Mouse (Mus musculus): Measurements from ENCODE around the gene Pcbp3. TPM values are rescaled to one million over a fixed set of nuclear protein-coding genes. Genes with fewer than 3 reads are reported as not detected.

The Pcbp3 gene
- total and polyA plus RNA-seq, 2 experiments from 2014 or later = 57.0 to 92.9 TPM

- no peaks in the 10 kb centered on the region for H3K36me3 ChIP-seq (ENCODE audit: insufficient read depth, low read length)
- 66% methylated on average over 5 of the region's 5 CpGs for WGBS
- no peak overlapping the region for H3K4me3 ChIP-seq (ENCODE audit: low read length)
- no peaks in the 10 kb centered on the region for H3K9me3 ChIP-seq (ENCODE audit: low read length)
- H3K27ac ChIP-seq = no peak overlapping the region
- no peak for ATAC-seq
- peaks cover 6% of the 10 kb centered on the region; the same call in 1 of the 2 replicates for H3K4me1 ChIP-seq (ENCODE audit: insufficient read depth, low read length)
- H3K27me3 ChIP-seq (ENCODE audit: insufficient read depth, low read length) = no peaks in the 10 kb centered on the region
- TF ChIP-seq CTCF (IDR thresholded peaks at IDR 0.05; ENCODE audit: low read depth) = no peak
- H3K9ac ChIP-seq (replicated peaks; ENCODE audit: low read length) = no peak overlapping the region
- no peak overlapping the region for H3K4me2 ChIP-seq (ENCODE audit: low read depth, low read length)
- DNase-seq (ENCODE audit: low spot score) = no peak
Observed at GRCm38 (mm10) chr10:76934805-76935204, 26.9 kb downstream of the Pcbp3 start.

GRCm38 (mm10) chr10:76931794-76932193, 29.9 kb downstream of the Pcbp3 start:
- no peak overlapping the region for H3K4me2 ChIP-seq (ENCODE audit: low read depth, low read length)
- no peaks in the 10 kb centered on the region for H3K27me3 ChIP-seq (ENCODE audit: insufficient read depth, low read length)
- peak; percentile 6 for DNase-seq (ENCODE audit: low spot score)
- no peak for TF ChIP-seq CTCF (IDR thresholded peaks at IDR 0.05; ENCODE audit: low read depth)
- no peaks in the 10 kb centered on the region for H3K36me3 ChIP-seq (ENCODE audit: insufficient read depth, low read length)
- no peaks in the 10 kb centered on the region for H3K9me3 ChIP-seq (ENCODE audit: low read length)
- no peak overlapping the region; the same call in 1 of the 2 replicates for H3K27ac ChIP-seq
- ATAC-seq = no peak
- no peak overlapping the region for H3K9ac ChIP-seq (replicated peaks; ENCODE audit: low read length)
- 55% methylated on average over 1 of the region's 1 CpGs for WGBS
- H3K4me3 ChIP-seq (ENCODE audit: low read length) = no peak overlapping the region
- peaks cover 6% of the 10 kb centered on the region; the same call in 1 of the 2 replicates for H3K4me1 ChIP-seq (ENCODE audit: insufficient read depth, low read length)

GRCm38 (mm10) chr10:76931122-76931521, 30.6 kb downstream of the Pcbp3 start:
- 55% methylated on average over 6 of the region's 6 CpGs for WGBS
- Histone ChIP-seq H3K27me3 (ENCODE audit: insufficient read depth, low read length) (no peaks in the 10 kb centered on the region), H3K36me3 (ENCODE audit: insufficient read depth, low read length) (no peaks in the 10 kb centered on the region), H3K4me2 (ENCODE audit: low read depth, low read length) (no peak overlapping the region), H3K4me1 (ENCODE audit: insufficient read depth, low read length) (peaks cover 6% of the 10 kb centered on the region; the same call in 1 of the 2 replicates), H3K9me3 (ENCODE audit: low read length) (no peaks in the 10 kb centered on the region), H3K27ac (no peak overlapping the region), H3K9ac (replicated peaks; ENCODE audit: low read length) (no peak overlapping the region), H3K4me3 (ENCODE audit: low read length) (no peak overlapping the region)
- DNase-seq (ENCODE audit: low spot score) = peak; percentile 55
- TF ChIP-seq CTCF (IDR thresholded peaks at IDR 0.05; ENCODE audit: low read depth) = no peak
- 0 out of 2 replicates have a peak, but pooled peaks have one; percentile 32 for ATAC-seq

DNA sequence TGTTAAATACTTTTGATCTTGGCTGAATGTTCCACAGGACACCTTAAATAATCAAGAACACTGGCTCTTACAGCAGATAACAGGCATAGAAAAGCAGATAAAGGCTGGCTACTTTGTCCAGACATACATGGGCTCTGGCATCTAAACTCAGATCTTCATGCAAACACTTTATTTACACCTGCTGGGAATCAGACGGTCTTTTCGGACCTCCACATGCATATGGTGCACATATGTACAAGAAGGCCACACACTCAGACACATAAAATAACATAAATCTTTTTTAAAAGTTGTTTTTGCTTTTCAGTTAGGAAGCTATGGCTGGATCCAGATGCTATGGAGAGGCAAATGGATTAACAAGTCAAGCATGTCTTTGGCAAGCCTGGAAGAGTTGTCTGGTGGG, 37.2 kb downstream of the Pcbp3 start:
- H3K27ac ChIP-seq = no peak overlapping the region
- no peaks in the 10 kb centered on the region for H3K4me1 ChIP-seq (ENCODE audit: insufficient read depth, low read length)
- no peaks in the 10 kb centered on the region for H3K36me3 ChIP-seq (ENCODE audit: insufficient read depth, low read length)
- ATAC-seq (no peak), DNase-seq (ENCODE audit: low spot score) (no peak)
- no peaks in the 10 kb centered on the region for H3K27me3 ChIP-seq (ENCODE audit: insufficient read depth, low read length)
- no peak for TF ChIP-seq CTCF (IDR thresholded peaks at IDR 0.05; ENCODE audit: low read depth)
- no peak overlapping the region for H3K4me3 ChIP-seq (ENCODE audit: low read length)
- H3K9me3 ChIP-seq (ENCODE audit: low read length) = no peaks in the 10 kb centered on the region
- no peak overlapping the region for H3K4me2 ChIP-seq (ENCODE audit: low read depth, low read length)
- 84% methylated on average over 2 of the region's 2 CpGs for WGBS
- H3K9ac ChIP-seq (replicated peaks; ENCODE audit: low read length) = no peak overlapping the region

DNA sequence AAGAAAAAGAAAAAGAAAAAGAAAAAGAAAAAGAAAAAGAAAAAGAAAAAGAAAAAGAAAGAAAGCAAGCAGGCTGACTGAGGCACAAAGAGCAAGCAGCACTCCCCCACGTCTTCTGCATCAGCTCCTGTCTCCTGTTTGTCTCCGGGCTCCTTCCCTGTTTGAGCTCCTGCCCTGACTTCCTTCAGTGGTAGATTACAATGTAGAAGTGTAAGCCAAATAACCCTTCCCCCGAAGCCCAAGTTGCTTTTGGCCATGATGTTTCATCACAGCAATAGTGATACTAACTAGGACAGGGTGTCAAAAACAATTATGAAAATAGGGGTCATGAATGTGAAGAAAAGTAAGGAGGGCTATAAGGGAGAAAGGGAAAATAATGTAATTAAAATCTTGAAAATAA, 43.6 kb downstream of the Pcbp3 start:
- no peak overlapping the region for H3K27ac ChIP-seq
- H3K9ac ChIP-seq (replicated peaks; ENCODE audit: low read length) = no peak overlapping the region
- no peak overlapping the region for H3K4me3 ChIP-seq (ENCODE audit: low read length)
- no peaks in the 10 kb centered on the region for H3K4me1 ChIP-seq (ENCODE audit: insufficient read depth, low read length)
- 81% methylated on average over 3 of the region's 3 CpGs for WGBS
- DNase-seq (ENCODE audit: low spot score) (no peak), ATAC-seq (no peak)
- no peak overlapping the region for H3K4me2 ChIP-seq (ENCODE audit: low read depth, low read length)
- TF ChIP-seq CTCF (IDR thresholded peaks at IDR 0.05; ENCODE audit: low read depth) = no peak
- no peaks in the 10 kb centered on the region for H3K27me3 ChIP-seq (ENCODE audit: insufficient read depth, low read length)
- no peaks in the 10 kb centered on the region for H3K9me3 ChIP-seq (ENCODE audit: low read length)
- no peaks in the 10 kb centered on the region for H3K36me3 ChIP-seq (ENCODE audit: insufficient read depth, low read length)

GRCm38 (mm10) chr10:76906434-76906833, 55.3 kb downstream of the Pcbp3 start:
- 0 out of 2 replicates have a peak, but pooled peaks cover 4% of the 10 kb centered on the region for H3K4me1 ChIP-seq (ENCODE audit: insufficient read depth, low read length)
- no peak overlapping the region for H3K4me3 ChIP-seq (ENCODE audit: low read length)
- no peak overlapping the region for H3K9ac ChIP-seq (replicated peaks; ENCODE audit: low read length)
- H3K36me3 ChIP-seq (ENCODE audit: insufficient read depth, low read length) = no peaks in the 10 kb centered on the region
- H3K4me2 ChIP-seq (ENCODE audit: low read depth, low read length) = no peak overlapping the region
- no peaks in the 10 kb centered on the region for H3K27me3 ChIP-seq (ENCODE audit: insufficient read depth, low read length)
- DNase-seq (ENCODE audit: low spot score) = no peak
- H3K9me3 ChIP-seq (ENCODE audit: low read length) = no peaks in the 10 kb centered on the region
- no peak for ATAC-seq
- TF ChIP-seq CTCF (IDR thresholded peaks at IDR 0.05; ENCODE audit: low read depth) = no peak
- H3K27ac ChIP-seq = no peak overlapping the region
- WGBS = 78% methylated on average over 10 of the region's 10 CpGs

DNA sequence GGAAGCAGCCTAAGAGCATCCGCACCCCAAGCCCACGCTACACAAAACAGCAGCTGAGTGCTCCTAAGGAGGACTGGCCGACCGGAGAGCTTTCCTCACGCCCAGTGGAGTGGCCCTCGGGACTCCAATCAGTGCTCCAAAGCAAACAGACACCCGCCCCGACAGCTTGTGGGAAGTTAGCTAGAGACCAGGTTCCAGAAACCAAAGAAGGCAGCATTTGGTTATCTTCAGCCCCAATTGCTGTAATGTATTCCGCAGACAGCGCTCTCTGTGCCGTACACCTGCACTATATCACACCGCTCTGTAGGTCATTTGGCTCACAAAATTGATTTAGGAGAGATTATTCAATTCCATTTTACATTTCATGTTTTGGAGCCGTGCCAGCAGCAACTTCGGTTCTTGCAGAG, 55.7 kb downstream of the Pcbp3 start:
- Histone ChIP-seq H3K4me2 (ENCODE audit: low read depth, low read length) (no peak overlapping the region), H3K4me3 (ENCODE audit: low read length) (no peak overlapping the region), H3K9ac (replicated peaks; ENCODE audit: low read length) (no peak overlapping the region), H3K27ac (no peak overlapping the region), H3K36me3 (ENCODE audit: insufficient read depth, low read length) (no peaks in the 10 kb centered on the region), H3K4me1 (ENCODE audit: insufficient read depth, low read length) (0 out of 2 replicates have a peak, but pooled peaks cover 4% of the 10 kb centered on the region), H3K27me3 (ENCODE audit: insufficient read depth, low read length) (no peaks in the 10 kb centered on the region), H3K9me3 (ENCODE audit: low read length) (no peaks in the 10 kb centered on the region)
- DNase-seq (ENCODE audit: low spot score) (peak; percentile 5), ATAC-seq (no peak)
- WGBS = 80% methylated on average over 14 of the region's 14 CpGs
- no peak for TF ChIP-seq CTCF (IDR thresholded peaks at IDR 0.05; ENCODE audit: low read depth)
